Mouse (Mus musculus) CD8-positive naive resting alpha-beta T cell, adult 2 months (primary cell): ENCODE data around the gene Dnah12.
"Not testable (repeated sequence)": the region's sequence is repeated elsewhere in the genome, so short reads cannot be mapped to it uniquely, and the experiment has no call there.

Experiments
- DNase-seq, 2 experiments: peaks; one replicate each; pipeline ENCODE4 v3.0.0; 2022; ENCODE audit warnings: low read depth in 2 of 2, low spot score in 2 of 2

The Dnah12 gene

DNA sequence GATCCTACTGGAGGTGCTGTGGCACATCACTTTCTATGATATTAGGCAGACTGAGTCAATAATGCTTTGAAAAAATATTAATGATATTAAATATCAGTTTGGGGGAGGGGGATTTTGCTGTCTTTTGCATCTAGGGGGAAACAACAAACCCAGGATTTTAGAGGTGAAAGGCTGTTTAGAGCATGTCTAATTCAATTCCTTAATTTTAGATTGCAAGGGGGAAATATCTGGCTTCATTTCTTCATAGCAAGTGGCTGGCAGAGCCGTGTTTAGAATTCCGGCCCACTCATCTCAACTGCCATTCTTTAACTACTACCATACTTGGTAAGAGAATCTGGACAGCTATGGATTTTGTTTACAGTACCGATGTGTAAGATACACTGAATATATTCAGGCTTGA is at the start of gene Dnah12:
Gene Dnah12, plus strand, starts transcription at position 301 of the 400 bp plus-strand sequence.
- no peak for DNase-seq

GRCm38 (mm10) chr14:26645989-26646650 is 47.0 kb upstream of the Dnah12 start:
- DNase-seq: no peak

GRCm38 (mm10) chr14:26647811-26648210 is 45.3 kb upstream of the Dnah12 start:
- no peak for DNase-seq

GRCm38 (mm10) chr14:26651901-26652300 is 41.2 kb upstream of the Dnah12 start:
- peak in 1 of 2 experiments; percentile 39 for DNase-seq

GRCm38 (mm10) chr14:26658178-26658577 is 34.9 kb upstream of the Dnah12 start:
- no peak for DNase-seq

DNA sequence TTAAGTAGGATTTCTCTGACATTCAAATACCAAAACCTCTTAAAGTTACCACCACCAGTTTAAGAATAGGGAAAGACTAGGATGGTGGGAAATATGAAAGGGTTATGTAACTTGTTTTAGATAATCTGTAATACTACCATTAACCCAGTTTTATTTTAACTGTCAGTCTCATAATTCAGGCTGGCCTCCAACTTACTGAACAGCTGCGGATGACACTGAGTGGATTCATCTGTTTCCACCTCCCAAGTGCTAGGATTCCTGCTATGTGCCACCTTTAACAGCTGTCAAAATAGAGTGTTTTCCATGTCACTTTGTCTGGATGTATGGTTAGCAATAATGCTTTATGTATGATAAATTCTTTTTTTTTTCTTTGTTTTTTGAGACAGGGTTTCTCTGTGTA is 32.8 kb upstream of the Dnah12 start:
- no peak for DNase-seq

DNA sequence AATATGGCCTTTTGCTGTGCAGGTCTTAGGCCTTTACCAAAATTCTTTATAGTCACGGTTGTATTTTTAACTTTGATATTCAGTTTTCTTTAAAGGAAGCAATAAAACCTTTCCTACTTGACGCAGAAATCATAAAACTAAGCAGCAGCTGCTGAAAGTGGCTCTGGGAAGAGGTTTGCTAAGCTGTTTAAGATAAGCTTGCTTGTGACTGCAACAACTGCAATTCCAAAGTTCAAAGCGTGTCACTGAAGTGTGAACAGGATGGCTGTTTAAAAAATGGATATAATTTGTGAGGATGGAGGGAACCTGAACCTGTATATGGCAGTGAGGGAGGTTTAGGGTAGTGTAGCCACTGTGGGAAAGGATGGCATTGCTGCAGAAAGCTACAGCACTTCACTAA is 31.1 kb upstream of the Dnah12 start:
- no peak for DNase-seq

DNA sequence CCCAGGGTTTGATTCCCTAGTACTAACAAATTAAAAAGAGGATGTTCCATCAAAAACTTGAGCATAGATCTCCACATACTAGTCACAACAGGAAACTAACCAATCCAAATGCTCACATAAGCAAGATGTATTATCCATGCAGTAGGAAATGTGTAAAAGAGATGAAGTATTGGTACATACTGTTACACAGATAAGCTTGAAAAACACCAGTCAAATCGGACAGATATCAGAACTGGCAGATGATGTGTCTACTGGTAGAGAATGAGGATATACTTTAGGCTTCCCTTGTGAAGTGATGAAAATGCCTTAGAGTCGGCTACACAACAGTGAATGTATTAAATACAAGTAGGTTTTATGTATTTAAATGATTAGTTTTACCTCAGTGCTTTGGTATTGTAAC is 30.6 kb upstream of the Dnah12 start:
- DNase-seq: no peak

GRCm38 (mm10) chr14:26663851-26664250 is 29.2 kb upstream of the Dnah12 start:
- no peak for DNase-seq

DNA sequence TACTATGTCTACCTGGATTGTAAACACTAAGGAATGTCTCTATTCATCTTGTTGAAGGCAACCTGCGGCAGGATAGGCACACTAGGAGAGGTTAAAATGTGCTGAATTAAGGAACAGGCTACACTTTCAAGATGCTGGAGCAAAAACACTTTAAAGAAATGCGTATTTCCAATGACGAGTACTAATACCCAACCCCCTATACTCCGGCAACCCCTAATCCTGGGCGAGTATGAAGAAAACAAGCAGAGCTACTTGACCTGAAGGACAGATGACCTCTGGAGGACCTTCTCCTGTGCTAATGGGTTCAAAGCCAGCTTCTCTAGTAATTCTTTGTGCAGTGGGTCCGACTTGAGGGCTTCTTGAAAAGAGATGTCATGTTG is 25.1 kb upstream of the Dnah12 start:
- DNase-seq: no peak

DNA sequence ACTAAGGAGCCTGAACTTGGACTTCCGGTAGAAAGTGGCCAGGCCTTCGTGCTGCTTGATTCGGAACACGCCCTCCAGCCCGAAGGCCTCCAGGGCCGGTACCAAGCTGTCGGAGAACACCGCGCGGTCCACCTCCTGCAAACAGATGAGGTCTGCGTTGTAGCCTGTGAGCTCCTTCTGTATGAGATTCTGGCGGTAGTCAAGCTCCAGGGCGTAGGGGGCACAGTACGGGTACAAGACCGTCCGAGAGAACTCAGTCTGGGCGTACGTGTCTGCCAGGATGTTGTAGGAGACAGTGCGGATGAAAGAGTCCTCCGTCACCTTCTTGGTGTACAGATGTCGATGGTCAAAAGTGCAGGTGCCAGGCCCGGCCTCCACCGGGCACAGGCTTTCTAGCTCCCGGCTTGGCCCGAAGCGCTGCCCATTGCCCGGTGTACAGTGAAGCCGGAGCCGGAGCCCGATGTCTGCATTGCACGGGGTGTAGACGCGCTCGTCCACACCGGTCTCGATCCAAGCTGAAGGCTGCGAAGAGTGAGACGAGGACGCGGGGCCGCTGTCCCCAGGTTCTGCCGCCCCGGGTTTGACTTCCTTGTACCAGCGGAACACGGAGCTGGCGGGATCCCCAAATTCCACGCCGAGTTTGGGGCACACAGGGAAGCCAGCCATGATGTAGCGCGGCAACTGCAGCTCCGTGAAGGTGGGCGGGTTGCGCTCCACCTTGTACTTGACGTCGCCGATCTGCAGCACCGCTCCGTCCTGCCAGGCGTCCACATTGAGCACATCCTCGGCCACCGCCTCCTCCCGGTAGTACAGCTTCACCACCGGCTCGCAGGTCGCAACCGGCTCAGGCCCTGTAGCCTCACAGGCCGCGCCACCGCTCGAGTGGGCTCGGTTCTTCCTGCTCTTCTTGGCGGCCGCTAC is 24.4 kb upstream of the Dnah12 start:
- peak; percentile 19 to 38 for DNase-seq

DNA sequence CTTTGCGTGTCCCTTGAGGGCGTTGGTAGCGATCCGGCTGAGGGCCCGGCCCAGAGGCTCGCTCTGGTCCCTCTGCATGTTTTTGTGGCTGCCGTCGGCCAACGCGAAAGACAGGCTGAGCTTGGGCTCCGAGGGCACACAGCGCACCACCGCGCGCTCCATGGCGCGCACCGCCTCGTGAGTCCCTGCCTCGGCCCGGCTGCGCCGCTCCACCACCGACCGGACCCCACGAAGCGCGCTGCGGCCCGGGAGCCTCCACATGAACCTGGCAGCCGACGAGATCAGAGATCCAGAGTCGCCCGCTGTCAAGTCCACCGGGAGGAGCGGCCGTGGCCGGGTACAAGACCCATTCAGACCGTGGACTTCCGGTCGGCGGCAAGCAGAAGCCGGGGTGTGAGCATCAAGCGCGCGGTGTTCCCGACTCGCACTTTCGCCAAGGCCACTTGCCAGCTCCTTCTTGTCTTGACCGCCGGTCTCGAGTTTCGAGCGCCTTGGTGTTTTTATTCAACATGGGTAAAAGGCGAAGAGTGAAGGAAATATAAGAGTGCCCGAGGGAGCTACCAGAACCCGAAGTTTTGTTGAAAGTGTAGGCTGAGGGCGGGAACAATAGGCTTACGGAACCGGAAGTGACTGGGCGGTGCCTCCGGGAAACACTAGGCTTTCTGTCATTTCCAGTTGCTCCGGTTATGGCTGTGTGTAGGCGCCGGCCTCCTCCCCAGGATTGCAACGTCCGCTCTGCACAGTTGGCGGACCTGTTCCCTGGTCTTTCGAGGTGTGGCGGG is 23.6 kb upstream of the Dnah12 start, which contains the start of gene Pde12:
Gene Pde12, minus strand, starts transcription at position 592 of the 782 bp plus-strand sequence.
- peak; percentile 76 to 83 for DNase-seq

GRCm38 (mm10) chr14:26670964-26671363 is 22.1 kb upstream of the Dnah12 start:
- DNase-seq: no peak

- DNase-seq: not testable (repeated sequence)
Observed at GRCm38 (mm10) chr14:26671870-26672615, 21.0 kb upstream of the Dnah12 start.

GRCm38 (mm10) chr14:26674476-26675169 is 18.5 kb upstream of the Dnah12 start:
- DNase-seq: not testable (repeated sequence)

- no peak for DNase-seq
Observed at GRCm38 (mm10) chr14:26675371-26675770, 17.7 kb upstream of the Dnah12 start.

DNA sequence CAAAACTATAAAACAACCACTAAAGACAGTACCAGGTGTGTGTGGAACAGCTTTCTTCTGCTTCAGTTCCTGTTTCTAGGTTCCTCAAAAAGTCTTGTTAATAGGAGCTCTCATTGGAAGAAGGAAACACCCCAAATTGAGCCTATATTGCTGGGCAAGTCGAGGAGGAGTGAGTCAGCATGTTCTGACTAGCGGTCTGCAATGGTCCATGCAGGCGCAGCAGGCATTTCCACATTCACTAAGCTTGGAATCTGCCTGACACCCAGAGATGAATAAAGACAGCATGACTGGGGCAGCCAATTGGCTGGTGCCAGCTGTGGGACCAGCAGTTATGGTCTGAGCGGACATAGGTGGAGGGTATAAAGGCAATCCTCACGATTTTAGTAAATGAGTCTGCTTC is 17.3 kb upstream of the Dnah12 start:
- DNase-seq: no peak

DNA sequence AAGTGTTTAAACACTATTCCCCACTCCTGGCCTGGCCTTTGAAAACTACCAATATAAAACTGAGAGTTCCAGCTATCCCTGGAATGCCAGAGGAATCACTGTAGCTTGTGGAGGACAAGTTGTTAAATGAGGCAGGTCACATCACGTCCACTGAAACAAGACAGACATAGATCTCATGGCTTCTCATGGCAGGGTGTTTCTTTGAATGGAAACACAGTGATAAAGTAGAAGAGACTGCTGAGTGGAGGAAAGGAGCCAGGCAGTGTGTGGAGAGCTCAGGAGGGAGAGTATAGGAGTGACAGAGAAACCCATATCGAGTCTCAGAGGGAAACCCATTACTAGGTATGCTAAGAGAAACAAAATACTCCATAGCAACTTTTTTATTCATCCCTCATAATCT is 2.3 kb upstream of the Dnah12 start:
- DNase-seq: no peak

- DNase-seq: no peak
Observed at GRCm38 (mm10) chr14:26691363-26691762, 1.7 kb upstream of the Dnah12 start.

- DNase-seq: no peak
Observed at GRCm38 (mm10) chr14:26697912-26698311, 4.8 kb downstream of the Dnah12 start.
